Mouse (Mus musculus) heart, embryonic 12.5 days (tissue): ENCODE measurements at regions not wholly inside any gene's neighbourhood (a gene's known extent, or its start where the extent isn't known, plus 50 kb on each side); places are given as distances from the start of the nearest gene placed in this dataset.

Source experiments
- ATAC-seq: fragments of 200-750 bp; cut with Nextera tagmentation; 2 replicates; pipeline ENCODE4 v1.8.0; 2017; ENCODE audit warnings: moderate TSS enrichment, moderate library complexity; ENCODE audit not compliant: insufficient number of reproducible peaks, low FRiP score
- H3K27ac ChIP-seq: fragments of 300-500 bp; sonication (generic); 2 replicates; pipeline ENCODE4 v1.5.1; 2016; ENCODE audit warnings: mild to moderate bottlenecking, moderate library complexity; ENCODE audit not compliant: poor library complexity, severe bottlenecking
- H3K27me3 ChIP-seq: fragments of 300-500 bp; sonication (generic); replicated peaks from 2 replicates; pipeline ENCODE4 v1.6.1; 2016; ENCODE audit warnings: mild to moderate bottlenecking, moderate library complexity
- H3K36me3 ChIP-seq: fragments of 300-500 bp; sonication (generic); 2 replicates; pipeline ENCODE4 v1.6.1; 2016; ENCODE audit warnings: mild to moderate bottlenecking, moderate library complexity
- H3K4me1 ChIP-seq: fragments of 300-500 bp; sonication (generic); replicated peaks from 2 replicates; pipeline ENCODE4 v1.6.1; 2016; ENCODE audit warnings: mild to moderate bottlenecking
- H3K4me2 ChIP-seq: fragments of 300-500 bp; sonication (generic); 2 replicates; pipeline ENCODE4 v1.6.1; 2016; ENCODE audit warnings: mild to moderate bottlenecking, moderate library complexity
- H3K4me3 ChIP-seq: fragments of 300-500 bp; sonication (generic); 2 replicates; pipeline ENCODE4 v1.5.1; 2016; ENCODE audit warnings: mild to moderate bottlenecking
- H3K9ac ChIP-seq: fragments of 300-500 bp; sonication (generic); 2 replicates; pipeline ENCODE4 v1.6.1; 2016; ENCODE audit warnings: mild to moderate bottlenecking, moderate library complexity
- H3K9me3 ChIP-seq: fragments of 300-500 bp; sonication (generic); replicated peaks from 2 replicates; pipeline ENCODE4 v1.6.1; 2016; ENCODE audit warnings: mild to moderate bottlenecking, moderate library complexity
- WGBS: fragments of 180-500 bp; shearing (Covaris S2); methylation state at CpG from one replicate; pipeline ENCODE4 v1.1.7; 2016; 5-methylcytosine and 5-hydroxymethylcytosine counted together

DNA sequence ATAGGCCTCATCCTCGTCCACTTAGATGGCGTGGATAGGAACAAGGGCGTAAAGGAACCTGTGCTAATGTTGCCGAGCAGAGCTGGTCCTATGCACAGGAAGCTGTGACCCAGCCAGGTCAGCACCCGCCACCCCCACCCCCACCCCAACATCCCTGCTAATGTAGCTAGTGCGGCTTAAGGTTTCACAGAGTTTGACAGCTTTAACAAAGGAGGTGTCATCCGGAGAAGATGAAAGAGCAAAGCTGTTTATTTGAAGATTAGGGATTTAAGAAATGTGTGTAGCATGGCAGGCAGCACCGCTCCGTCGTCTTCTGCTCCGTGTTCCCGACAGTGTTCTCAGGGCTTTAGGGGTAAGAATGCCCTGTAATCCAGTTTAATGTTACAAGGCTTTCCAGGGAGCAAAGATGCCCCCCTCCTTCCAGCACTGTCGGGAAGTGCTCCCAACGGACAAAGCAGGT is 93.5 kb downstream of the Thnsl2 start:
- no peak for ATAC-seq
- Histone ChIP-seq H3K4me3 (no peak overlapping the region), H3K4me1 (peaks cover 4% of the 10 kb centered on the region), H3K36me3 (no peaks in the 10 kb centered on the region), H3K27ac (no peak overlapping the region), H3K9ac (no peak overlapping the region), H3K27me3 (peaks cover 19% of the 10 kb centered on the region), H3K4me2 (peak overlapping the region; percentile 25), H3K9me3 (0 out of 2 replicates have a peak, but pooled peaks cover 4% of the 10 kb centered on the region)
- 10% methylated on average over 14 of the region's 14 CpGs for WGBS

DNA sequence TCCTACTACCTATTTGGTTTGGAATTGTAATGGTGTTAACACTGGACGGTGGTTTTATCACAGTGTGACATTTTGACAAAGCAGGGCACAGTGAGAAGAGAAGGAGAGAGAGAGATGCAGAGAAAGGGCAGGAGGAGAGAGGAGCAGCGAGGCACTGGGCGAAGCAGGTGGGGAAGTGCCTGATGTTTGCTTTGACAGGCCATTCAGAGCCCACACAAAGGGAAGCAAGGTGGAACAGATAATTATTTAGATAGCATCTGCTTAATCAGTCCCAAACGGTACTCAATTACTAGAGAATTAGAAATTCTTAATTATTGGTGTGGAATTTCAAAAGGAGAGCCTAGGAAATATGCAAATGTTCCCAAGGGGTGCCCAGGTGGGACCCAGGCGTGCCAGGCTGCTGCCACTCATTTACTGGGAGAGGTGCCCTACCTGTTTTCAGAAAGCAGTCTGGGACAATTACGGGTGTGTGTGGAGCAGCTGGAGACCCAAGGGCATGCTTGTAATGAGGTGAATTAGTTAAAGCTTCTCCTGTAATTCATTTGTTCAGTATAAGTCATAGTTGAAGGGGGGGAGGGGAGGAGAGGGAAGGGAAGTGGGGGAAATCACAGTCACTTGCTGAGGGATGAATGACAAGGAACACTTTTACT is 86.9 kb downstream of the Thnsl2 start:
- Histone ChIP-seq H3K27ac (no peak overlapping the region), H3K4me3 (no peak overlapping the region), H3K27me3 (no peaks in the 10 kb centered on the region), H3K4me1 (no peaks in the 10 kb centered on the region), H3K9ac (no peak overlapping the region), H3K4me2 (no peak overlapping the region), H3K9me3 (0 out of 2 replicates have a peak, but pooled peaks cover 7% of the 10 kb centered on the region), H3K36me3 (no peaks in the 10 kb centered on the region)
- no peak for ATAC-seq
- WGBS = 60% methylated on average over 6 of the region's 6 CpGs

DNA sequence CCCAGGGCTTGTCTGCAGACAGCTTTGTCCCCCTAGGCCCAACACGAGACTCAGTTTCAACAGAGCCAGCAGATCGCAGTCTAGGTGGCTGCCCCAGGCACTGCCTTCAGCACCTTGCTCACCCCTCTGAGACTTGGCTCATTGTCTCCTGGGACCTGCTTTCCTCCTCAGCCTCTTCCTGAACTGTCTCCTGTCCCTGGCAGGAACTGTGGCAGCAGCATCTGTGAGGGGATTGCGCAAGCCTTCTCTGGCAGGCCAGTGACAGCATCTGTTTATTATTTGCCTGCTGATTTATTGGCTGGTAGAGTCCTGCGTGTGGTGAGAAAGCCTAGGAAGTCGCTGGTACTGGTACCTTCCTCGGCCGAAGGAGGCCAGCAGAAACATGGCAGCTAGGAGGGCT is 84.1 kb downstream of the Thnsl2 start:
- H3K36me3 ChIP-seq = no peaks in the 10 kb centered on the region
- no peaks in the 10 kb centered on the region for H3K27me3 ChIP-seq
- H3K27ac ChIP-seq = no peak overlapping the region
- H3K4me1 ChIP-seq = no peaks in the 10 kb centered on the region
- H3K4me3 ChIP-seq = no peak overlapping the region
- H3K9ac ChIP-seq = no peak overlapping the region
- 0 out of 2 replicates have a peak, but pooled peaks cover 7% of the 10 kb centered on the region for H3K9me3 ChIP-seq
- no peak for ATAC-seq
- WGBS = 63% methylated on average over 7 of the region's 7 CpGs
- no peak overlapping the region for H3K4me2 ChIP-seq

DNA sequence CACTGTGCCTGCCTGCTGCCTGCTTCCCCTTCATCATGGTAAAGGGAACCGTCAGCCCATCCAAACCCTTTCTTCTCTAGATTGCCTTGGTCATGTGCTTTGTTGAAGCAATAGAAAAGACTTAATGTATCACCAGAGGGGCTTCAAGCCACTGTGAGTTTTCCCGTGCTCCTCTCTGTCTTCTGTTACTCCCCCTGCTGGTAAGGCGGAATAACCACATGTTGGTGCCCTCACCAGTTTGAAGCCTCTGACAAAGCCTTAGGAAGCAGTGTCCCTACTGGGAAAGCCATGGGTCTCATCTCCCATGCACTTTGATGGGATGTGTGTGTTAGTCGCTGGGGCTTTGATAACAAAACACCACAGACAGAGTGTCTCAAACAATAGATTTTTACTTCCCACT is 81.3 kb downstream of the Thnsl2 start:
- ATAC-seq = no peak
- 77% methylated on average over 4 of the region's 4 CpGs for WGBS
- 0 out of 2 replicates have a peak, but pooled peaks cover 3% of the 10 kb centered on the region for H3K9me3 ChIP-seq

DNA sequence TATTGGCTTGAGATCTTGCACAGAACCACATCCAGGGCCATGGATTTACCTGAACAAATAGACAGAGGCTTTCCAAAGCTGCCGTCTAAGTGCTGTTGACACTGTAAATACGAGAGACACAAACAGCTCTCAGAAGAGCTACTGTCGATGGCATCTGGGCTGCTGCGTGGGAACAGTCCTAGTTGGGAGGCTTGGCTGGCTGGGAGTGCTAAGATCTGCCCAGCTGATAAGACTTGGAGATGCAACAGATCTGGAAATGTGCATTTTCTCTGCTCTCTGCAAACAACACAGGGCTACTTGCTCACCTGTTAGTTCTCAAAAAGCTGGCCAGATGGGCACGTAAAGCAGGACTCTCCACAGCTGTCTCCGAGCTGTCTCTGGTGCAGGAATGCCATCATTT is 78.8 kb downstream of the Thnsl2 start:
- Histone ChIP-seq H3K36me3 (no peaks in the 10 kb centered on the region), H3K27me3 (no peaks in the 10 kb centered on the region), H3K27ac (no peak overlapping the region), H3K4me2 (no peak overlapping the region), H3K9ac (no peak overlapping the region), H3K4me3 (no peak overlapping the region), H3K4me1 (no peaks in the 10 kb centered on the region), H3K9me3 (0 out of 2 replicates have a peak, but pooled peaks cover 3% of the 10 kb centered on the region)
- WGBS = 54% methylated on average over 6 of the region's 6 CpGs
- ATAC-seq = no peak

More for the DNA sequence above, 81.3 kb downstream of the Thnsl2 start:
- Histone ChIP-seq H3K4me3 (no peak overlapping the region), H3K36me3 (no peaks in the 10 kb centered on the region), H3K9ac (no peak overlapping the region), H3K4me1 (no peaks in the 10 kb centered on the region), H3K27me3 (no peaks in the 10 kb centered on the region), H3K4me2 (no peak overlapping the region), H3K27ac (no peak overlapping the region)

DNA sequence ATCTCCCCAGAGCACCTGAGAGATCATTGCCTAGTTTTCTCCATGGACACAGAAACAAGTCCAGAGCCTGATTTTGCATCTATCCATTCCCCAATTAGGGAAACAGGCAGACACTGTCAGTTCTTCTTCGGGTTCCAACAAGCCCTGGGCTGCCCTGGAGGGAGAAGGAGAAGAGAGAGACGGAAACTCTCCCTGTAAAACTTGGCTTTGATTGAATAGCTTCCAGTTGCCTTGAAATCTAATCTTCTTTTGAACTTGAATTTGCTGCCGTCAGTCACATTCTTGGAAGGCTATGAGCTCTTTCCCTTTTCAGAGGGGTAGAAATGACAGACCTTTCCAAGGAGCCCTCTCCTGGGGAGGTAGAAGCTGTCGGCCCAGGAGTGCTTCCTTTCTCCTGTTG is 75.0 kb downstream of the Thnsl2 start:
- H3K9me3 ChIP-seq = no peaks in the 10 kb centered on the region
- no peak overlapping the region for H3K4me3 ChIP-seq
- no peak overlapping the region for H3K27ac ChIP-seq
- H3K27me3 ChIP-seq = no peaks in the 10 kb centered on the region
- ATAC-seq = no peak
- no peaks in the 10 kb centered on the region for H3K4me1 ChIP-seq
- no peaks in the 10 kb centered on the region for H3K36me3 ChIP-seq
- H3K4me2 ChIP-seq = no peak overlapping the region
- WGBS = 49% methylated on average over 4 of the region's 4 CpGs
- H3K9ac ChIP-seq = no peak overlapping the region

DNA sequence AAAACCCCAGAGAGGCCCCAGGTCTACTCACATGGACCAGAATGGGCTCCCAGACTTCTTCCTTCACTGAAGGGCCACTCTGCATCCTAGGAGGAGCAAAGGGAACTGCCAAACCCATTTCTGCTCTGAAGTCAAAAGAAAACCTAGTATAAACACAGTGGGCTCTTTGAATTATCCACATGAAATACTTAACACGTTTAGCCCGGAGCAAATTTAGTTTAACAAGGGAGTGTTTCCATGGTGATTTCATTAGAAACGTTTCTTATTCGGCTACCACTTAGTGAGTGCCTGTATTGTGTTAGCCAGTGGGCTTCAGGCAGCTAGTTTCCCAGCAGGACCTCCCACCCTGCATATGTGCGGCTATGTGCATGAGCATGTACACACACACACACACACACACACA is 69.4 kb downstream of the Thnsl2 start:
- H3K4me1 ChIP-seq = no peaks in the 10 kb centered on the region
- 64% methylated on average over 5 of the region's 5 CpGs for WGBS
- no peak for ATAC-seq
- H3K9me3 ChIP-seq = no peaks in the 10 kb centered on the region
- H3K4me3 ChIP-seq = no peak overlapping the region
- no peak overlapping the region for H3K27ac ChIP-seq
- H3K36me3 ChIP-seq = no peaks in the 10 kb centered on the region
- H3K27me3 ChIP-seq = 0 out of 2 replicates have a peak, but pooled peaks cover 3% of the 10 kb centered on the region
- H3K4me2 ChIP-seq = no peak overlapping the region
- no peak overlapping the region for H3K9ac ChIP-seq
